Mouse (Mus musculus) limb, embryonic 13.5 days (tissue): Measurements from ENCODE around the gene Ankef1. TPM values are rescaled to one million over a fixed set of nuclear protein-coding genes. Genes with fewer than 3 reads are reported as not detected.

Experiments
- ATAC-seq: fragments of 200-750 bp; cut with Nextera tagmentation; 2 replicates; pipeline ENCODE4 v1.8.0; 2017; ENCODE audit warnings: low read depth, moderate number of reproducible peaks, moderate TSS enrichment; ENCODE audit not compliant: low FRiP score
- H3K27ac ChIP-seq: fragments of 300-500 bp; sonication (generic); 2 replicates; pipeline ENCODE4 v1.5.1; 2015; ENCODE audit warnings: inconsistent platforms, mild to moderate bottlenecking, moderate library complexity
- H3K27me3 ChIP-seq: fragments of 300-500 bp; sonication (generic); 2 replicates; pipeline ENCODE4 v1.6.1; 2015; ENCODE audit warnings: mild to moderate bottlenecking, inconsistent platforms
- H3K36me3 ChIP-seq: fragments of 300-500 bp; sonication (generic); 2 replicates; pipeline ENCODE4 v1.6.1; 2015; ENCODE audit warnings: inconsistent platforms, mild to moderate bottlenecking, moderate library complexity
- H3K4me1 ChIP-seq: fragments of 300-500 bp; sonication (generic); 2 replicates; pipeline ENCODE4 v1.6.1; 2015; ENCODE audit warnings: inconsistent platforms
- H3K4me2 ChIP-seq: fragments of 300-500 bp; sonication (generic); replicated peaks from 2 replicates; pipeline ENCODE4 v1.6.1; 2015; ENCODE audit warnings: inconsistent platforms, mild to moderate bottlenecking, moderate library complexity
- H3K4me3 ChIP-seq: fragments of 300-500 bp; sonication (generic); 2 replicates; pipeline ENCODE4 v1.5.1; 2015; ENCODE audit warnings: moderate library complexity, mild to moderate bottlenecking, inconsistent platforms
- H3K9ac ChIP-seq: fragments of 300-500 bp; sonication (generic); 2 replicates; pipeline ENCODE4 v1.6.1; 2015; ENCODE audit warnings: mild to moderate bottlenecking, inconsistent platforms
- H3K9me3 ChIP-seq: fragments of 300-500 bp; sonication (generic); 2 replicates; pipeline ENCODE4 v1.6.1; 2016; ENCODE audit warnings: inconsistent platforms
- WGBS: fragments of 180-500 bp; shearing (Covaris S2); methylation state at CpG from one replicate; pipeline ENCODE4 v1.1.7; 2015; 5-methylcytosine and 5-hydroxymethylcytosine counted together
- polyA plus RNA-seq: library from polyadenylated mRNA; unstranded; fragments of >200 nt; fragmentation: Nextera tagmentation; extraction: Ambion mirVana; gene quantifications from 2 replicates; pipeline ENCODE4 v1.2.1, GENCODE M21; 2015

Ankef1 gene
- polyA plus RNA-seq, 1 experiment from 2014 or later = 0.69 TPM

GRCm38 (mm10) chr2:136513806-136514205 is 12.1 kb downstream of the Ankef1 start:
- 0 out of 2 replicates have a peak, but pooled peaks cover 3% of the 10 kb centered on the region for H3K4me1 ChIP-seq
- ATAC-seq = no peak
- H3K4me3 ChIP-seq = no peak overlapping the region
- H3K27ac ChIP-seq = no peak overlapping the region
- H3K9ac ChIP-seq = no peak overlapping the region
- no peaks in the 10 kb centered on the region for H3K9me3 ChIP-seq
- WGBS = 44% methylated on average over 3 of the region's 3 CpGs
- H3K4me2 ChIP-seq = no peak overlapping the region
- H3K36me3 ChIP-seq = no peaks in the 10 kb centered on the region
- no peaks in the 10 kb centered on the region for H3K27me3 ChIP-seq

- H3K4me1 ChIP-seq = 0 out of 2 replicates have a peak, but pooled peaks cover 3% of the 10 kb centered on the region
- no peak overlapping the region for H3K9ac ChIP-seq
- ATAC-seq = no peak
Measured at GRCm38 (mm10) chr2:136515501-136515900, 13.8 kb downstream of the Ankef1 start.

GRCm38 (mm10) chr2:136528937-136529336 is 27.2 kb downstream of the Ankef1 start:
- Histone ChIP-seq H3K4me3 (no peak overlapping the region), H3K36me3 (no peaks in the 10 kb centered on the region), H3K27ac (no peak overlapping the region), H3K9me3 (no peaks in the 10 kb centered on the region), H3K4me2 (no peak overlapping the region), H3K4me1 (no peaks in the 10 kb centered on the region), H3K9ac (no peak overlapping the region), H3K27me3 (no peaks in the 10 kb centered on the region)
- 82% methylated on average over 7 of the region's 7 CpGs for WGBS
- ATAC-seq = no peak

More at GRCm38 (mm10) chr2:136515501-136515900, 13.8 kb downstream of the Ankef1 start:
- H3K9me3 ChIP-seq = no peaks in the 10 kb centered on the region
- H3K4me2 ChIP-seq = no peak overlapping the region
- no peak overlapping the region for H3K4me3 ChIP-seq
- H3K27me3 ChIP-seq = no peaks in the 10 kb centered on the region
- no peaks in the 10 kb centered on the region for H3K36me3 ChIP-seq
- 59% methylated on average over 2 of the region's 2 CpGs for WGBS
- H3K27ac ChIP-seq = no peak overlapping the region

- Histone ChIP-seq H3K9me3 (no peaks in the 10 kb centered on the region), H3K27me3 (no peaks in the 10 kb centered on the region), H3K4me2 (peak overlapping the region; percentile 68), H3K36me3 (no peaks in the 10 kb centered on the region), H3K9ac (peak overlapping the region; percentile 67), H3K4me3 (peak overlapping the region; percentile 57), H3K4me1 (no peaks in the 10 kb centered on the region), H3K27ac (no peak overlapping the region)
- under 1% methylated on average over 23 of the region's 23 CpGs for WGBS
- ATAC-seq = peak; percentile 100
Measured at GRCm38 (mm10) chr2:136532033-136532432, 30.3 kb downstream of the Ankef1 start.

- WGBS = 66% methylated on average over 5 of the region's 5 CpGs
- H3K9ac ChIP-seq = no peak overlapping the region
- H3K9me3 ChIP-seq = no peaks in the 10 kb centered on the region
- no peak overlapping the region for H3K27ac ChIP-seq
- no peaks in the 10 kb centered on the region for H3K27me3 ChIP-seq
- no peaks in the 10 kb centered on the region for H3K36me3 ChIP-seq
- H3K4me1 ChIP-seq = no peaks in the 10 kb centered on the region
- H3K4me2 ChIP-seq = no peak overlapping the region
- ATAC-seq = no peak
- no peak overlapping the region for H3K4me3 ChIP-seq
Measured at GRCm38 (mm10) chr2:136558020-136558419, 56.3 kb downstream of the Ankef1 start.

GRCm38 (mm10) chr2:136562336-136562735 is 60.6 kb downstream of the Ankef1 start:
- Histone ChIP-seq H3K4me2 (no peak overlapping the region), H3K27me3 (no peaks in the 10 kb centered on the region), H3K36me3 (no peaks in the 10 kb centered on the region), H3K27ac (no peak overlapping the region), H3K4me1 (no peaks in the 10 kb centered on the region), H3K4me3 (no peak overlapping the region), H3K9me3 (no peaks in the 10 kb centered on the region), H3K9ac (no peak overlapping the region)
- WGBS = 87% methylated on average over 1 of the region's 1 CpGs
- no peak for ATAC-seq

- Histone ChIP-seq H3K9ac (no peak overlapping the region), H3K27me3 (no peaks in the 10 kb centered on the region), H3K4me1 (no peaks in the 10 kb centered on the region), H3K9me3 (no peaks in the 10 kb centered on the region), H3K36me3 (no peaks in the 10 kb centered on the region), H3K4me2 (no peak overlapping the region), H3K27ac (no peak overlapping the region), H3K4me3 (no peak overlapping the region)
- no peak for ATAC-seq
- WGBS = 86% methylated on average over 2 of the region's 2 CpGs
Measured at GRCm38 (mm10) chr2:136570856-136571255, 69.1 kb downstream of the Ankef1 start.

GRCm38 (mm10) chr2:136582762-136583161 is 81.1 kb downstream of the Ankef1 start:
- no peak for ATAC-seq
- WGBS = 78% methylated on average over 2 of the region's 2 CpGs
- H3K4me3 ChIP-seq = no peak overlapping the region
- H3K4me2 ChIP-seq = no peak overlapping the region
- H3K9me3 ChIP-seq = no peaks in the 10 kb centered on the region
- no peak overlapping the region for H3K27ac ChIP-seq
- H3K4me1 ChIP-seq = no peaks in the 10 kb centered on the region
- H3K36me3 ChIP-seq = no peaks in the 10 kb centered on the region
- no peak overlapping the region for H3K9ac ChIP-seq
- H3K27me3 ChIP-seq = no peaks in the 10 kb centered on the region

GRCm38 (mm10) chr2:136588811-136589210 is 87.1 kb downstream of the Ankef1 start:
- WGBS = 48% methylated on average over 2 of the region's 2 CpGs
- no peak for ATAC-seq
- Histone ChIP-seq H3K9me3 (no peaks in the 10 kb centered on the region), H3K36me3 (no peaks in the 10 kb centered on the region), H3K4me2 (no peak overlapping the region), H3K9ac (no peak overlapping the region), H3K4me1 (no peaks in the 10 kb centered on the region), H3K27me3 (no peaks in the 10 kb centered on the region), H3K27ac (no peak overlapping the region), H3K4me3 (no peak overlapping the region)

GRCm38 (mm10) chr2:136596451-136596850 is 94.7 kb downstream of the Ankef1 start:
- Histone ChIP-seq H3K36me3 (no peaks in the 10 kb centered on the region), H3K9me3 (no peaks in the 10 kb centered on the region), H3K27me3 (no peaks in the 10 kb centered on the region), H3K4me2 (no peak overlapping the region), H3K4me1 (no peaks in the 10 kb centered on the region), H3K9ac (no peak overlapping the region), H3K27ac (no peak overlapping the region), H3K4me3 (no peak overlapping the region)
- no peak for ATAC-seq
- whole genome bisulfite sequencing = 38% methylated on average over 3 of the region's 3 CpGs

GRCm38 (mm10) chr2:136598743-136599142 is 97.0 kb downstream of the Ankef1 start:
- no peaks in the 10 kb centered on the region for H3K36me3 ChIP-seq
- no peak overlapping the region for H3K9ac ChIP-seq
- no peaks in the 10 kb centered on the region for H3K9me3 ChIP-seq
- WGBS = 80% methylated on average over 6 of the region's 6 CpGs
- H3K27me3 ChIP-seq = no peaks in the 10 kb centered on the region
- H3K27ac ChIP-seq = no peak overlapping the region
- no peaks in the 10 kb centered on the region for H3K4me1 ChIP-seq
- ATAC-seq = no peak
- H3K4me2 ChIP-seq = no peak overlapping the region
- H3K4me3 ChIP-seq = no peak overlapping the region

GRCm38 (mm10) chr2:136600651-136601170 is 99.0 kb downstream of the Ankef1 start:
- H3K27me3 ChIP-seq = no peaks in the 10 kb centered on the region
- no peaks in the 10 kb centered on the region for H3K36me3 ChIP-seq
- ATAC-seq = no peak

GRCm38 (mm10) chr2:136601206-136601605 is 99.5 kb downstream of the Ankef1 start:
- Histone ChIP-seq H3K36me3 (no peaks in the 10 kb centered on the region), H3K27ac (no peak overlapping the region), H3K9me3 (no peaks in the 10 kb centered on the region), H3K4me2 (no peak overlapping the region), H3K4me1 (no peaks in the 10 kb centered on the region), H3K9ac (no peak overlapping the region), H3K4me3 (no peak overlapping the region), H3K27me3 (no peaks in the 10 kb centered on the region)
- no peak for ATAC-seq
- 80% methylated on average over 4 of the region's 4 CpGs for WGBS

More at GRCm38 (mm10) chr2:136600651-136601170, 99.0 kb downstream of the Ankef1 start:
- WGBS = 77% methylated on average over 5 of the region's 5 CpGs
- H3K9ac ChIP-seq = no peak overlapping the region
- H3K4me2 ChIP-seq = no peak overlapping the region
- H3K9me3 ChIP-seq = no peaks in the 10 kb centered on the region
- H3K27ac ChIP-seq = no peak overlapping the region
- no peak overlapping the region for H3K4me3 ChIP-seq
- H3K4me1 ChIP-seq = no peaks in the 10 kb centered on the region
